20 mouse cellular contexts compared by ENCODE assay signal in the genomic region with DNA sequence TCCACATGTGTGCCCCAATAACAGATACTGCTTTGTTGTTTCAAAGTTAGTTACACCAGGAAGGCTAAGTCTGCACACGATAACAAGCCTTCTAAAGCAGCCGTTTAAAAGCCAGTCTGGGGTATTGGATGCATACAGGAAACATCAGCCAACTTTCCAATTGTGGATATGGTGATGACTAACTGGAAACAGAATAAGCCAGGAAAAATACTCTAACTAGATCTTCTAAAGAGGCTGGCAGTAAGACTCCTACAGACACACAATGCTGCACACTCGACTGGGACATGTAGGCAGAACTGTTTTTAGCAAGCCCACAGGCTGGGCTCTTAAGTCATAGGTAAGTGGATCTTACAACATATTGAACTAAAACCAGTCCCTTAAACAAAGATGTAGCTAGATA. TPM values are rescaled to one million over a fixed set of nuclear protein-coding genes. Genes with fewer than 3 reads are reported as not detected.
A peak's percentile ranks its signal among the peaks of the same experiment; 100 is the strongest.
DNase-seq lines count a peak whose midpoint lies in the region; ATAC-seq and TF ChIP-seq lines count a peak whose summit lies in the region.
"Had no signal": no experiment of that assay in that cellular context is flagged by ENCODE, and none has a peak within 500 bp of the region (broad histone marks: within the 10 kb centered on the region; RNA-seq: fewer than 3 reads in every experiment).

No protein-coding gene starts in this region.

- H3K4me3 ChIP-seq in layer of hippocampus, adult 2 months = no peak overlapping the region
- no peak overlapping the region for H3K4me3 ChIP-seq in midbrain, embryonic 16.5 days (ENCODE audit: low read depth, low read length)
- H3K4me3 ChIP-seq in intestine, postnatal 0 days (ENCODE audit: low read depth, low read length) = no peak overlapping the region
- H3K4me3 ChIP-seq: heart, adult 2 months; limb, embryonic 10.5 days; neural tube, embryonic 13.5 days had no signal

- H3K36me3 ChIP-seq in midbrain, embryonic 16.5 days (ENCODE audit: control insufficient read depth, insufficient read depth, low read length) = no peaks in the 10 kb centered on the region
- H3K36me3 ChIP-seq in intestine, postnatal 0 days (ENCODE audit: control insufficient read depth, insufficient read depth) = no peaks in the 10 kb centered on the region
- H3K36me3 ChIP-seq: limb, embryonic 10.5 days; neural tube, embryonic 13.5 days had no signal

- no peak overlapping the region for H3K4me2 ChIP-seq in midbrain, embryonic 16.5 days (ENCODE audit: low read length)
- no peak overlapping the region for H3K4me2 ChIP-seq in intestine, postnatal 0 days (replicated peaks; ENCODE audit: low read depth)
- H3K4me2 ChIP-seq: midbrain, embryonic 11.5 days; neural tube, embryonic 13.5 days had no signal

- no peaks in the 10 kb centered on the region for H3K9me3 ChIP-seq in midbrain, embryonic 16.5 days (replicated peaks; ENCODE audit: control insufficient read depth, low read length, poor library complexity, severe bottlenecking)
- no peaks in the 10 kb centered on the region for H3K9me3 ChIP-seq in intestine, postnatal 0 days (ENCODE audit: control insufficient read depth)
- H3K9me3 ChIP-seq: limb, embryonic 10.5 days; neural tube, embryonic 13.5 days had no signal

- 86% methylated on average over 3 of the region's 3 CpGs for WGBS in midbrain, embryonic 16.5 days
- 74% methylated on average over 3 of the region's 3 CpGs for WGBS in intestine, postnatal 0 days

- H3K9ac ChIP-seq in midbrain, embryonic 16.5 days (ENCODE audit: low read depth, low read length) = no peak overlapping the region
- no peak overlapping the region for H3K9ac ChIP-seq in intestine, postnatal 0 days (ENCODE audit: low read depth, low read length)
- H3K9ac ChIP-seq: neural tube, embryonic 13.5 days had no signal

- peak overlapping the region; percentile 39 for H3K27ac ChIP-seq in layer of hippocampus, adult 2 months
- no peak overlapping the region for H3K27ac ChIP-seq in midbrain, embryonic 16.5 days (ENCODE audit: low read length)
- no peak overlapping the region for H3K27ac ChIP-seq in intestine, postnatal 0 days (ENCODE audit: low read depth, low read length)
- H3K27ac ChIP-seq: heart, adult 2 months; limb, embryonic 10.5 days; macrophage; neural tube, embryonic 13.5 days had no signal

- no peak for TF ChIP-seq CTCF in layer of hippocampus, adult 2 months (conservative IDR thresholded peaks at IDR 0.05)
- TF ChIP-seq CTCF in intestine, postnatal 0 days (IDR thresholded peaks at IDR 0.05; ENCODE audit: low read depth) = no peak

- peak in 1 of 2 experiments; percentile 30 for DNase-seq in layer of hippocampus, adult 2 months (ENCODE audit: low spot score in 2 of 2)
- no peak for DNase-seq in layer of hippocampus, adult 9-10 months (ENCODE audit: low spot score)
- peak; percentile 26 for DNase-seq in right cerebral cortex, postnatal 25 days
- no peak for DNase-seq in right cerebral cortex, postnatal 10 days (ENCODE audit: low spot score in 2 of 2)
- peak; percentile 21 to 39 for DNase-seq in left cerebral cortex, adult 18-20 months (ENCODE audit: low spot score in 2 of 2)
- DNase-seq: adrenal gland, adult 2 months; cerebellum, adult 9-10 months; gastrocnemius, postnatal 25 days; heart, adult 2 months; kidney, adult 11 months; kidney, postnatal 10 days; lung, adult 18-20 months; thymus, postnatal 25 days had no signal

- ATAC-seq in midbrain, embryonic 16.5 days = no peak
- no peak for ATAC-seq in intestine, postnatal 0 days
- ATAC-seq: hindbrain, embryonic 16.5 days had no signal

- H3K4me1 ChIP-seq in midbrain, embryonic 16.5 days (ENCODE audit: control insufficient read depth, insufficient read depth, low read length) = no peaks in the 10 kb centered on the region
- no peaks in the 10 kb centered on the region for H3K4me1 ChIP-seq in intestine, postnatal 0 days (replicated peaks; ENCODE audit: control insufficient read depth, insufficient read depth, low read length)
- H3K4me1 ChIP-seq: limb, embryonic 10.5 days; neural tube, embryonic 13.5 days had no signal

- no peaks in the 10 kb centered on the region for H3K27me3 ChIP-seq in midbrain, embryonic 16.5 days (ENCODE audit: control insufficient read depth, insufficient read depth, low read depth, low read length)
- no peaks in the 10 kb centered on the region for H3K27me3 ChIP-seq in intestine, postnatal 0 days (replicated peaks; ENCODE audit: control insufficient read depth, insufficient read depth, low read length)
- H3K27me3 ChIP-seq: neural tube, embryonic 13.5 days had no signal

RNA-seq across cellular contexts. Expression of a gene that starts 15.0 kb away (rescaled TPM):
- 10 to 100 TPM; 16.5 to 16.7 TPM for total RNA-seq in layer of hippocampus, adult 2 months (2021)
- total RNA-seq in left cerebral cortex, adult 18-20 months (2021) = 10 to 100 TPM; 20.9 to 22.3 TPM
- 9.3 and 10.2 TPM in 2 replicates for polyA plus RNA-seq in midbrain, embryonic 16.5 days (2015; fragmentation: Nextera tagmentation; extraction: Ambion mirVana)
- polyA plus RNA-seq in intestine, postnatal 0 days (2015; fragmentation: Nextera tagmentation; extraction: Ambion mirVana) = 90.1 and 96.5 TPM in 2 replicates

Comparison
In these comparisons a context has a peak if more than half of its experiments do, and no peak if none do; other contexts are left out.
1. DNase-seq: peak in right cerebral cortex, postnatal 25 days (single experiment) and left cerebral cortex, adult 18-20 months (2 of 2); none in layer of hippocampus, adult 9-10 months (single experiment) and right cerebral cortex, postnatal 10 days (0 of 2).